ENCODE assay signal across 8 mouse cellular contexts in genomic region chr7:45395129-45395541, GRCm38 (mm10). TPM values are rescaled to one million over a fixed set of nuclear protein-coding genes. Genes with fewer than 3 reads are reported as not detected.
DNase-seq lines count a peak whose midpoint lies in the region; ATAC-seq and TF ChIP-seq lines count a peak whose summit lies in the region.

No protein-coding gene starts in this region.

- DNase-seq in cerebellum, adult 2 months: no peak
- DNase-seq in cerebellum, adult 8-10 months: no peak
- DNase-seq in retina, embryonic 14.5 days (ENCODE audit: low spot score): peak; percentile 82
- no peak for DNase-seq in retina, postnatal 1 day
- no peak for DNase-seq in forebrain, postnatal 0 days
- DNase-seq in lung, postnatal 10 days: peak; percentile 81
- DNase-seq in adrenal gland, adult 2 months: no peak
- no peak for DNase-seq in right cerebral cortex, postnatal 4 days

- under 1% methylated on average over 20 of the region's 20 CpGs for WGBS in cerebellum, adult 2 months
- 0% methylated on average over 19 of the region's 20 CpGs for WGBS in forebrain, postnatal 0 days

- H3K4me2 ChIP-seq in forebrain, postnatal 0 days (ENCODE audit: low read depth): peak overlapping the region; percentile 85

- peaks cover 21% of the 10 kb centered on the region for H3K36me3 ChIP-seq in forebrain, postnatal 0 days (ENCODE audit: insufficient read depth)

- H3K9me3 ChIP-seq in forebrain, postnatal 0 days (ENCODE audit: low read length): no peaks in the 10 kb centered on the region

- peak; percentile 67 for ATAC-seq in forebrain, postnatal 0 days

- H3K4me3 ChIP-seq in cerebellum, adult 2 months (replicated peaks; ENCODE audit: insufficient read depth, low read depth, low read length): peak overlapping the region; percentile 71
- H3K4me3 ChIP-seq in forebrain, postnatal 0 days (ENCODE audit: low read depth, low read length): peak overlapping the region; percentile 90

- H3K9ac ChIP-seq in forebrain, postnatal 0 days: peak overlapping the region; percentile 80

- no peak for TF ChIP-seq CTCF in cerebellum, adult 2 months (IDR thresholded peaks at IDR 0.05; ENCODE audit: borderline replicate concordance, insufficient read depth, low read depth, low read length)
- TF ChIP-seq CTCF in forebrain, postnatal 0 days (IDR thresholded peaks at IDR 0.05; ENCODE audit: low read depth): no peak

- H3K4me1 ChIP-seq in cerebellum, adult 2 months (ENCODE audit: control insufficient read depth, insufficient read depth, low read length): 0 out of 2 replicates have a peak, but pooled peaks cover 2% of the 10 kb centered on the region
- peaks cover 14% of the 10 kb centered on the region for H3K4me1 ChIP-seq in forebrain, postnatal 0 days (ENCODE audit: insufficient read depth)

- TF ChIP-seq POLR2A in cerebellum, adult 2 months (IDR thresholded peaks at IDR 0.05; ENCODE audit: borderline replicate concordance, insufficient read depth, low read length): no peak

- H3K27ac ChIP-seq in cerebellum, adult 2 months (ENCODE audit: insufficient read depth, low read length): peak overlapping the region; percentile 45
- peak overlapping the region; percentile 99 for H3K27ac ChIP-seq in forebrain, postnatal 0 days (ENCODE audit: low read depth, low read length)

- H3K27me3 ChIP-seq in cerebellum, adult 2 months (ENCODE audit: control insufficient read depth, insufficient read depth, low read length): no peaks in the 10 kb centered on the region
- no peaks in the 10 kb centered on the region for H3K27me3 ChIP-seq in forebrain, postnatal 0 days (ENCODE audit: insufficient read depth, low read length)

RNA-seq across cellular contexts. Expression of gene Snrnp70, which starts 0.4 kb away (rescaled TPM):
- polyA plus RNA-seq in cerebellum, adult 2 months (2012; rRNA removed): 807 and 849 TPM in 2 replicates
- total RNA-seq in forebrain, postnatal 0 days (2014; rRNA removed): 247 and 310 TPM in 2 replicates
- polyA plus RNA-seq in forebrain, postnatal 0 days (2015; fragmentation: Nextera tagmentation; extraction: Ambion mirVana): 116 and 124 TPM in 2 replicates
- 100 to 1,000 TPM; 219 to 278 TPM for total RNA-seq in adrenal gland, adult 2 months (2021)
- polyA plus RNA-seq in adrenal gland, adult 2 months (2012; rRNA removed): 230 and 236 TPM in 2 replicates

RNA-seq across cellular contexts. Expression of gene Kcna7, which starts 10.3 kb away (rescaled TPM):
- not detected in 2 replicates for polyA plus RNA-seq in cerebellum, adult 2 months (2012; rRNA removed)
- total RNA-seq in forebrain, postnatal 0 days (2014; rRNA removed): 0.14 TPM in 1 of 2 replicates, not detected in the other
- polyA plus RNA-seq in forebrain, postnatal 0 days (2015; fragmentation: Nextera tagmentation; extraction: Ambion mirVana): not detected in 2 replicates
- total RNA-seq in adrenal gland, adult 2 months (2021): not detected
- not detected in 2 replicates for polyA plus RNA-seq in adrenal gland, adult 2 months (2012; rRNA removed)

RNA-seq across cellular contexts. Expression of gene Ntf5, which starts 18.4 kb away (rescaled TPM):
- 0.07 and 0.29 TPM in 2 replicates for polyA plus RNA-seq in cerebellum, adult 2 months (2012; rRNA removed)
- total RNA-seq in forebrain, postnatal 0 days (2014; rRNA removed): 0.24 TPM in 1 of 2 replicates, not detected in the other
- 0.07 and 0.11 TPM in 2 replicates for polyA plus RNA-seq in forebrain, postnatal 0 days (2015; fragmentation: Nextera tagmentation; extraction: Ambion mirVana)
- total RNA-seq in adrenal gland, adult 2 months (2021): not detected
- not detected in 2 replicates for polyA plus RNA-seq in adrenal gland, adult 2 months (2012; rRNA removed)

RNA-seq across cellular contexts. Expression of gene Lin7b, which starts 24.8 kb away (rescaled TPM):
- polyA plus RNA-seq in cerebellum, adult 2 months (2012; rRNA removed): 92.6 and 103 TPM in 2 replicates
- 32.2 and 47.3 TPM in 2 replicates for total RNA-seq in forebrain, postnatal 0 days (2014; rRNA removed)
- polyA plus RNA-seq in forebrain, postnatal 0 days (2015; fragmentation: Nextera tagmentation; extraction: Ambion mirVana): 36.8 and 39.8 TPM in 2 replicates
- total RNA-seq in adrenal gland, adult 2 months (2021): 1 to 10 TPM; 2.4 to 3.8 TPM
- polyA plus RNA-seq in adrenal gland, adult 2 months (2012; rRNA removed): 5.7 and 10.3 TPM in 2 replicates

RNA-seq across cellular contexts. Expression of gene Lhb, which starts 25.5 kb away (rescaled TPM):
- 0.59 and 1.1 TPM in 2 replicates for polyA plus RNA-seq in cerebellum, adult 2 months (2012; rRNA removed)
- 0.43 TPM in 1 of 2 replicates, not detected in the other for total RNA-seq in forebrain, postnatal 0 days (2014; rRNA removed)
- polyA plus RNA-seq in forebrain, postnatal 0 days (2015; fragmentation: Nextera tagmentation; extraction: Ambion mirVana): 0.36 and 1.0 TPM in 2 replicates
- not detected for total RNA-seq in adrenal gland, adult 2 months (2021)
- not detected in 2 replicates for polyA plus RNA-seq in adrenal gland, adult 2 months (2012; rRNA removed)

Comparison
In these comparisons a context has a peak if more than half of its experiments do, and no peak if none do; other contexts are left out.
1. DNase-seq: peak in retina, embryonic 14.5 days (single experiment) and lung, postnatal 10 days (single experiment); none in cerebellum, adult 2 months (0 of 2), cerebellum, adult 8-10 months (single experiment), retina, postnatal 1 day (single experiment), forebrain, postnatal 0 days (single experiment), adrenal gland, adult 2 months (single experiment) and right cerebral cortex, postnatal 4 days (single experiment).